Mouse (Mus musculus): ENCODE results near the gene Scn4a.
"Not testable (repeated sequence)": the region's sequence is repeated elsewhere in the genome, so short reads cannot be mapped to it uniquely, and the experiment has no call there.

Gene Scn4a

DNA sequence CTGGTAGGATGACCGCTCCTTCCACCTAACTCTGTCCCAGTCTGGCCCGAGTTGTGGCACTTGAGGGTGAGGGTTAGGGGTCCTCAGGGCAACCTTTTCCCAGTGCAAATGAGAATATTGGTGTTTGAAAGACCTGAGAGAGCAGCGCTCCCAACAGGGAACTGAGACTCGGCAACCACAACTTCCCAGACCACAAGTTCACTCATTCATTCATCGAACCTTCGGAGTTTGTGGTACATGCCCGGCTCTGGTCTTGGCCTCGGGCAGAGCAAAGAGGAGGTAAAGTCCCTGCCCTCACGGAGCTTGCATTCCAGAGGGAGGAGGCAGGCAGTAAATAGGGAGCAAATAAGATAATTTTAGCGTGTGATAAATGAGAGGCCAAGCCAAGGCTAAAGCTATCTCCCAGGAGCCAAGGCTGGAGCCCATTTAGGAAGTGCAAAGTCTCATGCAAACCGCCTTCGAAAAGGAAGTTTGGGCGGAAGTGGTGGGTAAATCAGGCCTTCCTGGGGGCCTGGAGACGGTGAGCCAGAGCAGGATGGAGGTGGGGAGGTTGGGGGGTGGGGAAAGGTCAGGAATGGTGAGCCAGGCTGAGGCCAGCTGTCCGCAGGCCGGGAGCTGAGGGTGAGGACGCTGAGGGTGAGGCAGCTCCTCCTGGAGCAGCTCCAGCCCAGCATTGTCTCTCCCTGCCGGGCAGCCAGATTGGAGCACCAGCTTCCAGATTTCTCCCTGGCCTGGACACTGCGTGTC lies 2.5 kb upstream of the Scn4a start:
- DNase-seq (ENCODE audit: low read depth) = no peak

DNA sequence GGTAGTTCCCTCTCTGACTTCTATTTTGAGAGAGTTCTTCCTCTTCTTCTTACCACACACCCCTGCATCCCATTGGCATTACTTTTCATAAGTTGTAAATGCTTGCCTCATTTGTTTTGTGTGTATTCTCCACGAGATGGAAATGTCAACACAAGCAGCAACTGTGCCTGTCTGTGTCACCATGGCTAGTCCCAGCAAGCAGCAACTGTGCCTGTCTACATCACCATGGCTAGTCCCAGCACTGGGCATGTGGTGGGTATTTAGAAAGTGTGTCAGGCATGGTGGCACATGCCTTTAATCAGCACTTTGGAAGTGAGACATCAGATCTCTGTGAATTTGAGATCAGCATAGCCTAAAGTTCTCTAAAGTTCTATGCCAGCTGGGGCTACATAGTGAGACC lies 1.1 kb upstream of the Scn4a start:
- DNase-seq (ENCODE audit: low read depth) = no peak

DNA sequence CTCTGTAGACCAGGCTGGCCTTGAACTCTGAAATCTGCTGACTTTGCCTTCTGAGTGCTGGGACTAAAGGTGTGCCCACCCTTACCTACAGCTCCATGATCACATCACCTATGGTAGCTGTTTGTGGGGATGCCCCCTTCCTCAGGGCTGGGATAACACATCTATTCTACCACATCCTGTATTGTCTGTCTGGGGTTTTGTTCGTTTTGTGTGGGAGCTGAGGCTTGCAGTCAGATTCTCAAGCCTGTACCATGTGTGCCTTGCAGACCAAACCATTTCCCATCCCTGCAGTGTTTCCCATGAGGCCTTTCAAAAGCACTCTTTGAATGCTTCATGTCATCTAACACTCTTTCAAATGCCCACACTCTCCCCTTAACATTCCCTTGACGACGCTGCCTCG lies 1.1 kb downstream of the Scn4a start:
- no peak for DNase-seq (ENCODE audit: low read depth)

DNA sequence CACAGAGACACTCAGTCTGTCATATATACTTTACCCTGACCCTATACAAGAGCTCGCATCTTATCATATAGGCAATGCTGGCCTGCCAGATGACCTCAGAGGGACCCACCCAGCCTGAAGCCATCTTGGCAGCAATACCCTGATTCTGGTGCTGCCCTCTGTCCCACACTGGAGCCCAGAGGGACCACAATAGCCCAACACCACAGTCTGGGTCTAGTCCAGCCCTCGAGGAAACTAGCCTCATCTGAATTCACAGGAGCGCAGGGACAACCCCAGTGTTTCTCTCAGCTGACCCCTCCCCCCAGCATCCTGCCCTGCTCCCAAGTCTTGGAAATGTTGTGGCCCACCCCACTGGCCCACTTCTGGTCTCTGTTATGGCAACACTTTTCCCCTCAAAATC lies 1.8 kb downstream of the Scn4a start:
- DNase-seq (ENCODE audit: low read depth) = no peak

DNA sequence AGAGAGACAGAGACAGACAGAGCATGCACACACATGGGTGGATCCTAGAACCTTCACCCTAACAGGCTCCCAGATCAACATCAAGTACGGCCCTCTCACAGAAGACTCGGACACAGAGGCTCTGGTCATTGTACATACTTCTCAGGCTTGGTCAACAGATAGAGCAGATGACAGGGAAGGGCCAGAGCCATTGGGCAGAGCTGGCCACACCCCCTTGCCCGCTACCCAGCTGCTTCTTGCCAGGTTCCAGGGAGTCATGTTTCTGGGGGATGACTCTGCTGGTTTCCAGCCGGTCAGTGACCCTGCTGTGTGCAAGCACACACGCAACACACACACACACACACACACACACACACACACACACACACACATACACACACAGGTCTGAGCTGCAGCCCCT lies 2.2 kb downstream of the Scn4a start:
- DNase-seq (ENCODE audit: low read depth) = peak; percentile 78

DNA sequence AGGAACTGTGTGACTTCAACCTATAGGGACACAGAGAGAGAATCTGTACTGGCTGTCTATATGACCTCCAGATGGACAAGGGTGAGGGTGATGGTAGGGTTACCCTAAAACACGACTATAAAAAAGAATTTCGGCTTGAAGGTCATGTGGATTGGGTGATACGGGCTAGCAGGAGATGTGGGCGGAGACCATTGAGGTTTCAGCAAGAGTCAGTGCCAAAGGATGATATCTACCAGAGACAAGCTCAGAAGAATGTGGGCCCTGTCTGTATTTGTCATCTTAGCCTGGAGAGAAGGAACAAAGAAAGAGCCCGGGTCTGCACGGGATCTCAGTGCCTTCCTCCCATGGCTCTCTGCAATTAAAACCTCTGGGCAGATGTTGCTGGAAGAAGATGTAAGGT lies 3.3 kb downstream of the Scn4a start:
- no peak for DNase-seq (ENCODE audit: low read depth)

DNA sequence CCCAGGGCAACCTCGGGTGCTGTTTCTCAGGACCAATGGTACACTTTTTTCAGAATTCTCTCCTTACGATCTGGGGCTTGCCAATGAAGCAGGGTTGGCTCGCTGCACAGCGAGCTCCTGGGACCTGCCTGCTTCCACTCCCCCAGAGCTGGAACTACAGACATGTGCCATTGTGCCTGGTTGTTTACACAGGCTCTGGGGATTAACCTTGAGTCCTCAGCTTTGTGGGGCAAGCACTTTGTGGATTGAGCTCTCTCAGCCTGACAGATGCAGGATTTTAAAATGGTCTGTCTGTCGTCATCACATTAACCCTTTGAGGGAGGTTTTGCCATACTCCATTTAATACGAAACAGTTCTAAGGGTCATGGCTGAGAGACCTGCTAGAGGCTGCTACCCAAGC lies 8.2 kb downstream of the Scn4a start:
- no peak for DNase-seq (ENCODE audit: low read depth)

DNA sequence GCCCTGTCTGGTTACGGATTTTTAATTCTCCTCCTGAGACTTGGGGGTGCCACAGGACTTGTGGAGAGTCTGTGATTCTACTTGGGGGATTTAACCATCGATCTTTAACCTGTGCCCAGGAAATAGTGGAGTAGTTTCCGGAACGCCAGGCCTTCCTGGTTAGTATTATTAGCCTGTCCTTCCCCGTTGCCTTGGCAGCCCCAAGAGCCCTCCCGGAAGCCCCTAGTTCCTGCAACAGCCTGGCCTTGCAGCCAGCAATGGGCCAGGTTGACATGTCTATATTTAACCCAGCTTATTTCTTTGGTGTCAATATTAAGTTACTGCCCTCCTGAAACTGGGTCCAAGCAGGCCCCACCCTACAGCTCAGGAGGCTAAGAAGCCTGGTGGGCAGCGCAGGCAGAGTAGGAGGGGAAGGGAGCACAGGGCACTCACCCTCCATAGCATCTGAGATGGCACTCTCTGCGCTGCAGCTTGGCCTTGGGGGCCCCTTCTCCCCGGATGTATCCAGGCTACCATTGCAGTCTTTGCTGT lies 12.0 kb downstream of the Scn4a start:
- no peak for DNase-seq (ENCODE audit: low read depth)

DNA sequence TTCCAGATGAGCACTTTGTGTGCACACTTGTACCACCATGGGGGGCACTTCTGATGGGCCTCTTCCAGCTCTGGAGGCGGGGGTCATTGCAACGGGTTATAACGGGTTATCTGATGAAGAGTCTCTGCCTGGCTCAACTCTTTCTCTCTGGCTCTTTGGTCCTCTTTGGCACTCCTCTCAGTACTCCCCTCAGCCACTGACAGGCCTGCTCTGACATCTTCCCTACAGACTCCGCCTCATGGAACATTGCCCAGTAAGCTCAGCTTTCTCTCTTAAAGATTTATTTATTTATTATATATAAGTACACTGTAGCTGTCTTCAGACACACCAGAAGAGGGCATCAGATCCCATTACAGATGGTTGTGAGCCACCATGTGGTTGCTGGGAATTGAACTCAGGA lies 13.8 kb downstream of the Scn4a start:
- DNase-seq (ENCODE audit: low read depth) = not testable (repeated sequence)

DNA sequence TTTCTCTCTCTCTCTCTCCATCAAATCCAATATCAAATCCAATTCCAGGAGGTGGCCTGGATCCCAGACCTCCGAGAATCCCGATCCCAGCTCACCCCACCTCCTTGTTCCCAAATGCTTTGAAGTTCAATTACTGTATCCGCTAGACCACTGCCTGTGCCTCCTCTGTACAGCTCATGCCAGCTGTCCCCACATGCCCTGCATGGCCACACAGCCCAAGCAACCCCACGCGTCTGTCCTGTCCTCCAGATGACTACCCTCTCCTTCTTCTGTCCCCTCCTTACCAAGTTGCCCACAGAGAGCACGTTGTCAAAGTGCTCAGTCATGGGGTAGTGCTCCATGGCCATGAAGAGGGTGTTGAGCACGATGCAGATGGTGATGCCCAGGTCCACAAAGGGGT lies 14.2 kb downstream of the Scn4a start:
- DNase-seq (ENCODE audit: low read depth) = no peak

DNA sequence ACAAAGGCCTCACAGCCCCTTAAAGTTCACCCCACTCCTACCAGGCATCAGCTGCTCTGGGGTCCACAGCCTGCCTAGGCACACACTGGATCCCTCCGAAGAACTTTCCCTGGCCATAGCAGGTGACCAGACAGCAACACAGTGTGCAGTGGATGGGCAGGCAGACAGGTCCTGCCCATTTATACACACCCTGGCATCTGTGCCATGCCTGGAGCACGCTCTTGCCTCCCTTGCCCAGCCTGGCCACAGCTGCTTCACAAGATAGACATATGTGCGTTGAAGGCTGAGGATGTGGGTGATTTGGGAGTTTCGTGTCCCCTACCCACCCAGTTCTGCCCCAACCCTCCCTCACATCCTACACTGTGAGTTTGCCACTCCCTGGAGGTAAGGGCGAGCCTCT lies 15.1 kb downstream of the Scn4a start:
- DNase-seq (ENCODE audit: low read depth) = no peak

DNA sequence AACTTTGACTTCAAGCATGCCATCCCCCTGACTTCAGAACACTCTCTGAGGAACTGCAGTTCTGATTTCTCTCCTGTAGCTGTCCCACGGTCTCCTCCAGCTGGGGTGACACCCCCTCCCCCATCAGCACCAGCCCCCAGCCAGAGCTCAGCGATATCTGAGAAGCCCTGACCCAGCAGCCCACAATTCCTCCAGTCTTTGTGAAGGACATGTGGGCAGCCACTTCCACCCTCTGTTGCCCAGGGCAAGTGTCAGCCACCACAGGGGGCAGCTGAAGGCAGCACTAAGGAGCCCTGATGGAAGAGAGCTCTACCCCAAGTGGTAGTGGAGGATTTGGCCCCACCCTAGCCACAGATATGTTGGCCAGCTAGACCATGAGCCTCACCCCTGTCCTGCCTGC lies 19.0 kb downstream of the Scn4a start:
- DNase-seq (ENCODE audit: low read depth) = peak; percentile 45

DNA sequence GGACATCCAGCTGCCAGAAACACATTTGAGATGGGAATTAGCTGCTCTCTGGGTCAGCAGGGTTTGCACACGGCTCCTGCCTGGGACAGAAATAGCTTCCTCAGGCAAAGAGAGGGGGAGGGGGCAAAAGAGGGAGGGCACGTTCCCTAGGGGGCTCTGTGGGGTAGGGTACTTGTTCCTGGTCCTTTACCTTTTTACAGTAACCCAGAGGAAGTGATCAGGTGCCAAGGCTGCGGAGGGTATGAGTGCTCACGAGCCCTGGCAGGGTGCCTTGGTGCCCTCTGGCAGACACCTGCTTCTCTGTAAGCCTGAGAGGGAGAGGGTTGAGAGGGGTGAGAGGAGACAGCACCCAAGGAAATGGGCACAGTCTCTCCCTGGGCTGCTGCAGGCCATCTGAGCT lies 20.6 kb downstream of the Scn4a start:
- no peak for DNase-seq (ENCODE audit: low read depth)

DNA sequence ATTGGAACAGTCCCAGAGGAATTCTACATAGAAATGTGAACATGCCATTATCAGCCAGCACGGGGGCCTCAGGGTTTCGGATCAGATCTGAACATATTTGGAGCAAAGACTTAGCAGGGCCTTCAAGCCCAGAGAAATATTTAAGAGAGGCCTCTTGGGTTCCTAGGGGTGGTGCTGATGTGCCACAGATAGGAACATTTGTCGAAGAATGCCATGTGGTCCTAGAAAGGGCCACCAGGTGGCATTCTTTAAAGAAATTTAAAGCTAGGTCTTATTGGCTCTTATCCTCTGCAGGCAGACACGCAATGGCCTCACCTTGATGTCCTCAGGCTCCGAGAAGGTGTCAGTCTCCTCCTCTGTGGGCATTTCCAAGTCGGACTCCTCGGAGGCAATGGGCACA lies 23.4 kb downstream of the Scn4a start:
- DNase-seq (ENCODE audit: low read depth) = peak; percentile 92

DNA sequence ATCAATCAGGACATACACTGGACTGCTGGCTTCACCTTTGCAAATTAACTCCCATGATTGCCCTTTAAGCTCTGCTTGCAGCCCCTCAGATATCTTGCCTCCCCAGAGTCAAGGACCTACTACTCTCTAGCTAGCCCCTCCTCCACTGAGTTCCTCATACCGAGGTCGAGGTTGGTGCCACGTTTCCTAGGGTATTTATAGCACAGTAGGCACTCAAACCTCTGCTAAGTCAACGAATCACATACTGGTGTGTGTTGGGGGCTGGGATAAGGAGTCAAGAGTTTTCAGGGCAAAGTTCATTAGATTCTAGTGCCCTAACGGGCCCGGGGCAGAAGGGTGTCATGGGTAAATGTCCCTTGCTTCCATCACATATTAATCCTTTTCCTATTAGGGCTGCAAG lies 24.0 kb downstream of the Scn4a start:
- peak; percentile 41 for DNase-seq (ENCODE audit: low read depth)

DNA sequence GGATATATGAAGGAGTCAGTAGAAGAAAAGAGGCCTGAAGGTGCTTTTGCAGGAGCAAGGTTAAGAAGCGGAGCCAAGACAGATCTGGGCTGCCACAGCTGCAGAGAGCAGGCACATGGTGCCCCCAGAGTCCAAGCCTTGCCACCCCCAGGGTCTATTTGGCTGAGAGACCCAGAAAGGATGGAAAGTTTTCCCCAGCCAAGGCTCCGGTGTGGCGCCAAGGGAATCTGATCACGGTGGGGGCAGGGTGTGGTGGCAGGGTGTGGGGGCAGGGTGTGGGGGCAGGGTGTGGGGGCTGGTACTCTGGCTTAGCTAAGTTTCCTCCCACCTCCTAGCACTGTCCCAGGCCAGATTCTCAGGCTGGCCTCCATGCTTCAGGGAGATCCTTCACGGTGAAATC lies 24.6 kb downstream of the Scn4a start:
- no peak for DNase-seq (ENCODE audit: low read depth)

DNA sequence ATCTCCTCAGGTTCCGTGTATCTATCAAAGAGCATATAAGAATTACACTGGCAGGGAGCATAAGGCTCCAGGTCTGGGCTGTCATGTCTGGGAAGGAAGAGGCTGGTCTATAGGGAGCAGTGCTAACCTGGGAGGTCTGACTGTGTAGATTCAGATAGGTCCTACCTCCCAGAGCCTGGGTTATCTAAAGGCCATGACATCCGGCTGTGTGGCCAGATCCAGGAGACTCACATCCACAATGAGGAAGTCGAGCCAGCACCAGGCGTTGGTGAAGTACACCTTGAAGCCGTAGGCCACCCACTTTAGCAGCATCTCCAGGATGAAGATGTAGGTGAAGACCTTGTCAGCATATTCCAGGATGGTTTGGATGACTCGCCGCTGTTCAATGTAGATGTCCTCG lies 26.6 kb downstream of the Scn4a start:
- peak; percentile 24 for DNase-seq (ENCODE audit: low read depth)

DNA sequence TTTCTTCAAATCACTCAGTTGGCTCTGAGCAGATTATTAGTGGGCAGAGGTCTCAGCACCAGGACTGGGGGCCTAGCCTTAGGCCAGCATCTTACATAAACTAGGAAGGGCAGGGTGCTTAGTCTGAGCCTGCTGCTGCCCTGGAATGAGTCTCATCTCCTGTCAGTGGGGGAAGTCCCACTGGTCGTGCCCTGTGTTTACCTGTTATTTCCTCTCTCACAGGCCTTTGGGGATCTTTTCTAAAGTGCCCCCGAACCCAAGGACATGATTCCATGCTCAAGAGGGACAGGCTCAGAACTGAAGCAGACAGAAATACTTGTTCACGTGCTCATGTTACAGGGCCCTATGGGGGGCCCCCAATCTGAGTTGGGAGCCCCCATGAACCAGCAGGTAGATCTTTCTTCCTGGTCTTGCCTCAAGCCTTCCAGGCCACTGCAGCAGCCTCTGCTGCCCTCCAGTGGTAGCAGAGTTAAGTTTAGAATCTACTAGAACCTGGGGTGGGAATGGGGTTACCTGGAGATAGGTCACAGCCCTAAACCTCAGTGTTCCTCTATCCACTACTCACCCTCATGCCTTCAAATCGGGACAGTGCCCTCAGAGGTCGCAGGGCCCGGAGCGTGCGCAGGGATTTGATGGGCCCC lies 27.4 kb downstream of the Scn4a start:
- peak; percentile 71 for DNase-seq (ENCODE audit: low read depth)

DNA sequence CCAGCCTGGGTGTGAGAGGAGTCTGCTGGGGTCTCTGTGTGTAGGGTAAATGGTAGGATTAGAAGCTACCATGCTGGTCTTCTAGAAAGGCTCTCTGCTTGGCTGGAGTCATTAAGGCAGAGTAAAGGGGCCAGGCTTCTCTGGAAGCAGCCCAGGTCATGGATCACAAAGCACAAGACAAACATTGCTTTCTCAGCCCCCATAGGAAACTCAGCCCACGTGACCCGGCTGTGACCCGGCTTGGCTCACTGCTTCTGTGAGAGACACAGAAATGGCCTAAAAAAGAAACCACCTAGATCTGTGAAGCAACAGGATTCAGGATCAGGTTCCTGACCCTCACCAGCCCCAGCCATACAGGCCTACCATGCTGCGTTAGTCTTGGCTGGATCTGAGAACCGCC lies 28.2 kb downstream of the Scn4a start:
- DNase-seq (ENCODE audit: low read depth) = no peak

DNA sequence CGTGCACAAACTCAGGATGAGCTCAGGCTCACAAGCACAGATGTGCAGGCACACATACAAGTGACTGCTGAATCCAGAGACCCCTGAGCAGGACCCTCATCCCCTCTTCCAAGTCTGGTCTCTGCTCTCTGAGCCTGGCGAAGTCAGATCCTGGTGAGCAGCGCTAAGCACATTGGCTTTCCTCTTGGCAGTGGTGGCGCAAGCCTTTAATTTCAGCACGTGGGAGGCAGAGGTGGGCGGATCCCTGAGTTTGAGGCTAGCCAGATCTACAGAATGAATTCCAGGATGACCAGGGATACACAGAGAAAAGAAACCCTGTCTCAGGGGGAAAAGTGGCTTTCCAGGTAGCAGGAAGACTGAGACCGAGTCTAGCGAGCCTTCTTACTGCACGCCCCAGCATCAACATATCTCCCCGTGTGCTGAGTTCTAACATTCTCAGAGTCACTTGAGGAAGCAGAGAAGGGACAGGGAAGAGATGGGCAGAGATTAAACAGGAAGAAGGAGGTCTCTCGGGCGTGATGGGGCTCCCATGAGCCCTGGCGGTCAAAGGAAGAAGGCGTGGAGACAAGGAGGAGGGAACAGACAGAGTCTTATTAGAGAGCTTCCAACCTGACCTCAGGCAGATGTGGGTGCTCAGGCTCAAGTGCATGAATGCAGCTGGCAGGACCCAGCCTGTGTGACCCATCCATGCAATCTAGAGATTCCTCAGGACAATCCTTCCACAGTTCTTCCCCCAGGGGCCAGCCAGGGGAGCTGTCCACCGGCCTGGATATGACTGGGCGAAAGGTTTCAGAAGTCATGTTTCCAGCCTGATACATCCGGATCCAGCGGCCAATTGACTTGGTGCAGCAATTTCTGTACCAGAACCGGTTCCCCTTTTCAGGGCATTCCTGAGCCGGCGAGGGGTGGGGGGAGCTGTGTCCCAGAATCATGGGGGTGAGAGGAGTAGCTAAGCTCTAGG lies 34.4 kb downstream of the Scn4a start:
- peak; percentile 60 for DNase-seq (ENCODE audit: low read depth)

DNA sequence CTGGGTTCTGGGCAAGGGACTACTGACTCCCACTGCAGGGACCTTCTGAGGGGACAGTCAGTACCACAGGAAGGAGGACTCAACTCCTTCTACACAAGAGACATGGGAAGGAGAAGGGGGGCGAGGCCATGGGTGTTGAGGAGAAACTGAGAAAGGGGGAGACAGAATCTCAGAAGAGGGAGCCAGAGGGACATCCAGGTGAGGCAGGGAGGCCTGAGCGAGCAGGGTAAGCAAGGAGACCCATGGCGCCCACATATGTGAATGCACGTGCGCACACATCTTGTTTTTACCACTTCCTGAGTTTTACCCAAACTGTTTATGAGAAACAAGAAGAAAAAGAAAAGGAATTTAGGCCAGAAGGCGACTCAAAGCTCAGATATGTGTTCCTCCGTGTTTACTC lies 35.3 kb downstream of the Scn4a start:
- DNase-seq (ENCODE audit: low read depth) = no peak

DNA sequence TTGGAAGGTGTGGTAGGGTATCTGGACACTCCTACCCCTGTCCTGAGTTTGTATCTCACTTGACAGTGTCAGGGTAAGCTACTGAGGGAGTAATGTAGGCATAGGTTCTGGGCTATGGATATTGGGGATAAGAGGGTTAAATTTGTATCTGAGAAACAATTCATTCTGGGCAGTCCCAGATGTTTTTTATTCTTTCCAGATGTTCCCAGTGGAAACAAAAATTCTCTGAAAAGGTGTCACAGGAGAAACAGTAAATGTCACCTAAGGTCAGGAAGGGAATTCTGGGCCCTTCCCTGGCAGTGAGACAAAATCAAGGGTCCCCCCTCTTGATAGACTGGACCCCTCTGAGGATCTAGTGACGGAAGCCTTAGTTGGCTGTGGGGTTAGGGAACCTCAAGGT lies 36.7 kb downstream of the Scn4a start:
- no peak for DNase-seq (ENCODE audit: low read depth)

DNA sequence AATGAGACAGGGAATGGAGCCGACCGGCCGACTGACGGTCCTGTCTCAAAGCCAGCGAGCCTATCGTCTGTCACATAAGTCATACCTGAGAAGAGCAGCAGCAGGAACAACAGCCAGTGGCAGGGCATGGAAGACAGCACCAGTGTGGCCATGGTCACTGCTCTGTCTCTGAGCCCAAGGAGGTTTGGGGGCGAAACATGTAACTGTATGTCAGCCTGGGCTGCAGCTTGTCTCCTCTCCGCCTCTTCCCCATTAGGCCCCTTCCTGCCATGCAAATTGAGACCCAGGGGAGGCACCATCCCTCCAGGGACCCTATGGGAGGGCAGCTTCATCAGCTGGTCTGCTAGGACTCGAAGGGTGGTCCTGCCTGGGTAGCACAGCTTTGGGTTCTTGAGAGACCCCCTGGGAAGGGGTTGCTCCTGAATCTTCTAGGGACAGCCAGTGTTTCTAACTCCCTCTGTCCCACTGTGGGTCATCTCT lies 38.7 kb downstream of the Scn4a start, which contains the start of gene Cd79b:
Gene Cd79b, minus strand, starts transcription at position 430 of the 480 bp plus-strand sequence.
- DNase-seq (ENCODE audit: low read depth) = no peak

Measured in 416B (cell line).